Mouse (Mus musculus): ENCODE measurements around the gene Ripor2. TPM values are rescaled to one million over a fixed set of nuclear protein-coding genes. Genes with fewer than 3 reads are reported as not detected.

Ripor2 gene
- polyA plus RNA-seq, 1 experiment from 2014 or later = 2.7 TPM

DNA sequence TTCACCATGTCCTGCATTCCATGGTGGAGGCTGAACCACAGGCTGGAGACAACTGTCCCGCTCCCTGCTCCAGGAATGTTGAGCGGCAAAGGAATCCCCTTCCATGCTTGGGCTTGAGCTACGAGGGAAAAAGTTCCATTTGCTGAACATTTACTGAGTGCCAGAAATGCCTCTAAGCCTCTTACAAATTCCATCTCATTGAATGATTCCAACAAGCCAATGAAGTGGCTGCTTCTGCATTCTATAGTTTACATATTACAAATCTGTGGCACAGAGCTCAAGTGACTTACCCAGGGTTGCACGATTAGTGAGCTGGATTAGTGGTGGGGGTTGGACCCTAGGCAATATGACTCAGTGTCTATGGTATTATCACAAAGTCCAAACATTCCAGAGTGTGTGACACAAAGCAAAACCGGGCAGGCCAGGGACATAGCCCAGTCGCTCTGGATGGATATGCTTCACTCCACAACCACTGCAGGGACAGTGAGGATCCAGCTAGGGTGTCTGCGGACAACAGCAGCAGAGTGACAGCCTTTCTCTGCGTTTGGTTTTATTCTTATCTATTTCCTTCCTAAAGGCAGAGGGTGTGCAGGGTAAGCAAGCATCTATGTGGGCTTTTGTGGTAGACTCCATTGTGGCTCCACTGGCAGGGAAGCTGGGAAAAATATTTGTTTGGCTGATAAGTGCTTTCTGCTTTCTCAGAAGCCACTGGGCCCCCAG, 16.6 kb upstream of the Ripor2 start:
- peaks cover 20% of the 10 kb centered on the region; the same call in 1 of the 2 replicates for H3K4me1 ChIP-seq
- no peak overlapping the region for H3K9ac ChIP-seq
- peak overlapping the region; percentile 87 for H3K27ac ChIP-seq
- no peaks in the 10 kb centered on the region for H3K27me3 ChIP-seq (replicated peaks)
- no peak overlapping the region for H3K4me3 ChIP-seq (replicated peaks)
- peak; percentile 77 for ATAC-seq (ENCODE audit: insufficient read depth, low FRiP score, low read depth)
- no peaks in the 10 kb centered on the region for H3K9me3 ChIP-seq
- H3K4me2 ChIP-seq = no peak overlapping the region
- 20% methylated on average over 8 of the region's 8 CpGs for WGBS
- no peaks in the 10 kb centered on the region for H3K36me3 ChIP-seq

DNA sequence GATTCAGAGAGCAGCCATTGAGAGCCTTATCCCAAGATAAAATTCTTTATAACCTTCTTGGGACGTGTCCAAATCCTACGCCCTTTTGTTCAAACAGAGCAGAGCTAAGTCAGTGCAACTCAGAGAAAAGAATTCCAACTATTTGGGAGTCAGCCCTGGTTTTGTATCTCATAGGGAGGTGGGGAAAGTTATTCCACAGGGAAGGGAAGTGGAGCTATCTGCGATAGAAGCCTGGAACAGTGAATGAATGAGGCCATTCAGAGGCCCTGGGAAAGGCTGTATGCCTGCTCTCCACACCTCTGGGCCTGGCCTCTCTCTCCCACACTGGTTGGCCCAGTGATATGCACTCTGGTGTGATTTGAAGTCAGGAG, 16.1 kb upstream of the Ripor2 start:
- 8% methylated on average over 3 of the region's 3 CpGs for WGBS
- no peak overlapping the region for H3K4me2 ChIP-seq

DNA sequence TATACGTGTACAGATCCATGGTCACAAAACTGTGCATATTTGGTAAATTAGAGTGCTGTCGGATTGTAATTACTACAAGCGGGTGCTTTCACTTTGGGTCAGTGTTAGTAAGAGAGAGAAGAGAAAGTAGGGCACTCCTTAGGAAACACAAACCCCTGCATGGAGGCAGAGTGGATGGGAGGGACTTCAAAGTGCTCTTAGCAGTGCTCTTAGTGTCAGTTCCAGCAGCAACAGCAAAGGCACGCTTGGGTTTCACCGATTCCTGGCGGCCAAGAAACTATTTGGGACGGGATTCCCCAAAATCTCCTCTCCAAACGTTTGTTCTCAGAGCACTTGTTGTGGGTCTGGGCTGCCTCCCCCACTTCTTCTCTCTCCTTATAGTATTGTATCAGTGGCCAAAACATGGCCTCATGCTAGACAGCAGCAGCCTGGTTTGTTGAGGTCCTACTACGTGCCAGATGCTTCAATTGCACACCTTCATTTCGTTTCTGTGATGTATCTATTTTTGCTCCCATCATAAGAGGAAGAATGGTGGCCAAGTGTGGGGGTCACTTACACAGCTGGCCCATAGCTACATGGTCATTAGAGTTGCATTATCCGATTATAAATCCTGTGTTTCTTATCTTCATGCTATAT, 14.7 kb upstream of the Ripor2 start:
- no peaks in the 10 kb centered on the region for H3K36me3 ChIP-seq
- no peak overlapping the region for H3K27ac ChIP-seq
- no peak overlapping the region for H3K4me3 ChIP-seq (replicated peaks)
- H3K9ac ChIP-seq = no peak overlapping the region
- 74% methylated on average over 11 of the region's 11 CpGs for WGBS
- no peaks in the 10 kb centered on the region for H3K9me3 ChIP-seq
- H3K4me2 ChIP-seq = no peak overlapping the region
- no peaks in the 10 kb centered on the region for H3K27me3 ChIP-seq (replicated peaks)
- ATAC-seq (ENCODE audit: insufficient read depth, low FRiP score, low read depth) = no peak
- peaks cover 20% of the 10 kb centered on the region; the same call in 1 of the 2 replicates for H3K4me1 ChIP-seq

More for the DNA sequence above, 16.1 kb upstream of the Ripor2 start:
- H3K9ac ChIP-seq = no peak overlapping the region
- peak overlapping the region; percentile 87 for H3K27ac ChIP-seq
- no peaks in the 10 kb centered on the region for H3K27me3 ChIP-seq (replicated peaks)
- H3K4me3 ChIP-seq (replicated peaks) = no peak overlapping the region
- H3K9me3 ChIP-seq = no peaks in the 10 kb centered on the region
- H3K36me3 ChIP-seq = no peaks in the 10 kb centered on the region
- H3K4me1 ChIP-seq = peaks cover 20% of the 10 kb centered on the region; the same call in 1 of the 2 replicates
- peak; percentile 88 for ATAC-seq (ENCODE audit: insufficient read depth, low FRiP score, low read depth)

DNA sequence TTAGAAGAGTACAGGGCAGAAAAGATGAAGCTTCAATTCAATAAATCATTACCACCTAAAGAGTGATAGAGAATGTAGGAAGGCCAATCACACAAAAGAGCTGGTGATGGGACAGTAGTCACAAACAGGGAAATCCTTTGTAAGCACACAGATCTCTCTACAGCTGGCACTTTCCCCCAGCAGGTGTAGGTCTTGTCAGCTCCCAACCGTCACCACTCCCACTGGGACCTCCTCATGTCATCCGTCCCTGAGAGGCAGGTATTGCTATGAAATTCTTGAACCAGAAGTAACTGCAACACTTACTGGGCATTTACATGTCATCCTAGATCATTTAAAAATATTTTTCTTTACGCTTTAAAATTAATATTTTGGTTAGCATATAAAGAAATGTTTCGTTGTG, 12.9 kb upstream of the Ripor2 start:
- no peaks in the 10 kb centered on the region for H3K27me3 ChIP-seq (replicated peaks)
- no peak overlapping the region for H3K27ac ChIP-seq
- no peak overlapping the region for H3K4me2 ChIP-seq
- H3K4me3 ChIP-seq (replicated peaks) = no peak overlapping the region
- no peaks in the 10 kb centered on the region for H3K36me3 ChIP-seq
- 79% methylated on average over 4 of the region's 4 CpGs for WGBS
- H3K9me3 ChIP-seq = no peaks in the 10 kb centered on the region
- no peak for ATAC-seq (ENCODE audit: insufficient read depth, low FRiP score, low read depth)
- H3K9ac ChIP-seq = no peak overlapping the region
- peaks cover 19% of the 10 kb centered on the region; the same call in 1 of the 2 replicates for H3K4me1 ChIP-seq

DNA sequence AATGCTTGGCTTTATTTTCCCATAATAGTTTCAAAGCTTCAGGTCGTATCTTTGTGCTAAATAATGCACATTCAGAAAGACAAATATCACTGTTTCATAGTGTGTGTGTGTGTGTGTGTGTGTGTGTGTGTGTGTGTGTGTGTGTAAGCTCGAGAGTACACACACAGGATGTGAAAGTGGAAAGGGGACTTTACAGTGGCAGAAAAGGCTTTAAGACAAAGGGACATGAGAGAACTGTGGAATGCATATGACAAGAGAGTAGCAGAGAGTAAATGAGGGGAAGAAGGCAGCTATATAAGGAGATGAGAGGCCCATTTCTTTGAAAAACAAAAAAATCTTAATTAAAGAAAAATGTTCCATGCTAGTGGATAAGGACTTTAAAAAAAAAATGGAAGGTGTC, 11.3 kb upstream of the Ripor2 start:
- 44% methylated on average over 2 of the region's 2 CpGs for WGBS
- Histone ChIP-seq H3K9me3 (no peaks in the 10 kb centered on the region), H3K4me2 (no peak overlapping the region), H3K27ac (no peak overlapping the region), H3K4me3 (replicated peaks) (no peak overlapping the region), H3K9ac (no peak overlapping the region), H3K36me3 (no peaks in the 10 kb centered on the region), H3K4me1 (peaks cover 13% of the 10 kb centered on the region; the same call in 1 of the 2 replicates), H3K27me3 (replicated peaks) (no peaks in the 10 kb centered on the region)
- no peak for ATAC-seq (ENCODE audit: insufficient read depth, low FRiP score, low read depth)

DNA sequence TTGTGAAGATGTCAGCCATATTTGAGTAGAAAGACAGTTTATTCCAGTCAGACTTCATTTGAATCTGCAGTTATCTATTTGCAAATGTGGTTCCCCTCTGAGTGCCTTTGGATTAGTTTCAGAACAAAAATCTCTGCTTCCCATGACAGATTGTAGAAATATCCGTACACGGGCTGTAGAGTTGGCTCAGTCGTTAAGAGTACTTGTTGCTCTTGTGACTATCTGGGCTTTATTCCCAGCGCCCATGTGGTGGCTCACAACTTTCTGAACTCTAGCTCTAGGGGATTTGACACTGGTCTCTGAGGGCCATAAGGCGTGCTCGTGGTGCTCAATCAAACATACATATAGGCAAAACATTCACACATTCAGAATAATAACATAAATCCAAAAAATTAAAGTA, 10.1 kb upstream of the Ripor2 start:
- Histone ChIP-seq H3K4me2 (no peak overlapping the region), H3K27me3 (replicated peaks) (no peaks in the 10 kb centered on the region), H3K9ac (no peak overlapping the region), H3K36me3 (no peaks in the 10 kb centered on the region), H3K9me3 (no peaks in the 10 kb centered on the region), H3K27ac (no peak overlapping the region), H3K4me1 (peaks cover 8% of the 10 kb centered on the region; the same call in 1 of the 2 replicates), H3K4me3 (replicated peaks) (no peak overlapping the region)
- 62% methylated on average over 6 of the region's 6 CpGs for WGBS
- no peak for ATAC-seq (ENCODE audit: insufficient read depth, low FRiP score, low read depth)

DNA sequence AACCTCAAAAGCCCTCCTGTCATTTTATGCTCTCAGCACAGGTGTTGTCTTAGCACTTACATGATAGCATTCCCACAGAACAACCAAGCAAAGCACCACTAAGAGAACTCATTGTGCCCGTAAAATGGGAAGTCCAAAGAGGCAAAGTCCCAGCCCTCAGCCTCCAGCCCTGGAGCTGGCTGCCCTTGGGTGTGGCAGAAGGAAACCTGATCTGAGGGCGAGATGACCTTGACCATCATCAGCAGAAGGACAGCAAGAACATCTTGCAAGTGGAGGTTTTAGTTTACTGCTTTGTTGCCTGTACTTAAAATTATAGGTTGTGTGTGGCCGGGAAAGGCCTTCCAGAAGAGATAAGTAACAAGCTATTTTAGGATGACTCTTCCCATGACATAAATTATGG, 6.9 kb upstream of the Ripor2 start:
- no peak overlapping the region for H3K4me3 ChIP-seq (replicated peaks)
- no peaks in the 10 kb centered on the region for H3K9me3 ChIP-seq
- H3K9ac ChIP-seq = no peak overlapping the region
- H3K27me3 ChIP-seq (replicated peaks) = no peaks in the 10 kb centered on the region
- no peak overlapping the region for H3K4me2 ChIP-seq
- 87% methylated on average over 3 of the region's 3 CpGs for WGBS
- ATAC-seq (ENCODE audit: insufficient read depth, low FRiP score, low read depth) = no peak
- H3K27ac ChIP-seq = no peak overlapping the region
- peaks cover 7% of the 10 kb centered on the region; the same call in 1 of the 2 replicates for H3K4me1 ChIP-seq
- H3K36me3 ChIP-seq = no peaks in the 10 kb centered on the region

DNA sequence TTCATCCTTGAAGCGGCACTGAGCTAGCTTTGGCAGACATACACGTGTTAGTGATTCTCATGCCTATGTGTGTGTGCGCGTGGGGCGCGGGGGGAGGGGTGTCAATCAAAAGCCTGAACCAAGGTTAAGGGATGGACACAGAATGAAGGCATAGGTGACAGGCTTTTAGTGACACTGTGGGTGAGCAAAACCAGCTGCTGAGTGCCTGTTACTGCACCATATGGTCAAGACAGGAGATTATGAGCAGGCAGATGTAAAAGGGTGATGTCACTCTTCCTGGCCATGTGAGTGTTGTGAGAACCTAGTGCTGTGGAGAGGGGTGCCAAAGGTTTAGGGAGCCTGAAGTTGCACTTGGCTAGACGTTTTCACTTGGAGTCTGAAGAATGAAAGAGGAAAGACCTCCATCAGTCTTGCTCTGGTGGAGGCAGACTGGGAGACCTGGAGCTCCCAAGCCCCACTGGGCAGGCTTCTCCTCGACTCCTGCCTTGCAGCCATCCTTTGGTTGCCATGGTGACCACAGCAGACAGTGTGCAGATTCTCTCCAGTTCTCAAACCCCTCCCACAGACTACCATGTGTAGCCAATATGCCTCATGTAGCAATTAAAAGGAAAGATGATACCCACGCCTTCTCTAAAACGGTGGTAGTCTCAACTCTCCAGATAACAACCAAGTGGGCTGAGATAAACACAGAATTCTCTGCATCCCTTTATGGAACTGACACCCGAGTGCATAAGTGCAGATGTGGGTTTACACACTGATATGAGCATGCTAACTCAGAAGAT, 5.5 kb upstream of the Ripor2 start:
- no peaks in the 10 kb centered on the region for H3K9me3 ChIP-seq
- WGBS = 39% methylated on average over 11 of the region's 11 CpGs
- no peak overlapping the region for H3K27ac ChIP-seq
- no peak overlapping the region for H3K9ac ChIP-seq
- H3K27me3 ChIP-seq (replicated peaks) = no peaks in the 10 kb centered on the region
- peaks cover 7% of the 10 kb centered on the region; the same call in 1 of the 2 replicates for H3K4me1 ChIP-seq
- no peak overlapping the region for H3K4me3 ChIP-seq (replicated peaks)
- H3K4me2 ChIP-seq = no peak overlapping the region
- ATAC-seq (ENCODE audit: insufficient read depth, low FRiP score, low read depth) = peak; percentile 67; the same call in 1 of the 2 replicates
- H3K36me3 ChIP-seq = no peaks in the 10 kb centered on the region

DNA sequence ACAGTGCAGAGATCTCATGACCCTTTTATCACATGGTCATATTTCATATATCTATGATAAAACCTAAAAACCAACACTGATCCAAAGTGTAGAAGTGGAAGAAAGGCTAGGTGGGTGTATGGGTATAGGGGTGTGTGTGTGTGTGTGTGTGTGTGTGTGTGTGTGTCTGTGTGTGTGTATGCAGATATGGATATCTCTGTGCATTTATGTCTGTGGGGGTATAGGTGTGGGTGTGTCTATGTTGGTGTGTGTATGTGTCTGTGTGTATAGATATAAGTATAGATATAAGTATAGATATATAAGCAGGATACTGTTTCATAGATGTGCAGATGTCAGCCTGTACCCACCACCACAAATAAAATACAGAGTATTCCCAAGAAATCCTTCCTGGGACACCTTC, 3.7 kb upstream of the Ripor2 start:
- no peaks in the 10 kb centered on the region for H3K27me3 ChIP-seq (replicated peaks)
- no peak overlapping the region for H3K27ac ChIP-seq
- ATAC-seq (ENCODE audit: insufficient read depth, low FRiP score, low read depth) = no peak
- no peaks in the 10 kb centered on the region for H3K36me3 ChIP-seq
- peaks cover 7% of the 10 kb centered on the region; the same call in 1 of the 2 replicates for H3K4me1 ChIP-seq
- no peaks in the 10 kb centered on the region for H3K9me3 ChIP-seq
- no peak overlapping the region for H3K4me2 ChIP-seq
- no peak overlapping the region for H3K4me3 ChIP-seq (replicated peaks)
- no peak overlapping the region for H3K9ac ChIP-seq

DNA sequence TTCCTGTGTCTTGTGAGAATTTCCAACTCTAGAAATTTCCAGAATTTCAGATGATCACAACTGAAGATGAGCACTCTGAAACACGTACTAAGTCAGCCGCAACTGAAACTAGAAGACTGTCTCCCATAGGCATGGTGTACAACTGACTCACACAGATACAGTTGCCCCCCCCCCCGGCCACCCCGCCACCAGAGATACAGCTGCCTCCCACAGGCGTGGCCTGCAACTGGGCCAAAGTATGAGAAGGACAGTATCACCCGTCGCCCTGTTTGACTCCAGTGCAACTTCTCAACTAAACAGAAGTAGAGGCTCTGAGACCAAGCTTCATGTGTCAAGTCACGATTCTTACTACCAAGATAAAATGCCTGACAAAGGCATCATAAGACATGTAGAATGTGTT, 1.2 kb upstream of the Ripor2 start:
- Histone ChIP-seq H3K9ac (no peak overlapping the region), H3K4me1 (peaks cover 7% of the 10 kb centered on the region; the same call in 1 of the 2 replicates), H3K27me3 (replicated peaks) (no peaks in the 10 kb centered on the region), H3K27ac (no peak overlapping the region), H3K4me2 (no peak overlapping the region), H3K4me3 (replicated peaks) (no peak overlapping the region), H3K36me3 (no peaks in the 10 kb centered on the region), H3K9me3 (no peaks in the 10 kb centered on the region)
- 80% methylated on average over 8 of the region's 8 CpGs for WGBS
- no peak for ATAC-seq (ENCODE audit: insufficient read depth, low FRiP score, low read depth)

DNA sequence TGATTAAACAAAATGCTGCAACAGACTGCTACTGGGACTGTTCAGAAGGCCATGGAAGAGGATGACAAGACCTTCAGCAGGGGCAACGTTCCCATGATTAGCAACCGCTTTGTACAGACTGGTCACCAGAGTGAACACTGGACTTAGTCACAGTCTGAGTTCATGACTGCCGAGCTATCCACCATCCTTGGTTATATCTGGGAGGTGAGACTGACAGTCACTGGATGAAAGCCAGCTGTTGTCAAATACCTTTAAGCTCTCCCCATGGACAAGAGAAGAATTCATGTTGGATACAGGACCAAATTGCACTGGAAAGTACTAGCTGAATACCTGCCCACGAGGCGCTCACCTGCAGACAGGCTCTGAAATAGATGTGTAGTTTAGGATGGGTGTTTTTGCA, 2.4 kb downstream of the Ripor2 start:
- H3K27me3 ChIP-seq (replicated peaks) = no peaks in the 10 kb centered on the region
- ATAC-seq (ENCODE audit: insufficient read depth, low FRiP score, low read depth) = no peak
- 74% methylated on average over 5 of the region's 5 CpGs for WGBS
- H3K9ac ChIP-seq = no peak overlapping the region
- H3K27ac ChIP-seq = no peak overlapping the region
- H3K36me3 ChIP-seq = no peaks in the 10 kb centered on the region
- no peaks in the 10 kb centered on the region for H3K9me3 ChIP-seq
- H3K4me1 ChIP-seq = no peaks in the 10 kb centered on the region
- no peak overlapping the region for H3K4me3 ChIP-seq (replicated peaks)
- no peak overlapping the region for H3K4me2 ChIP-seq

DNA sequence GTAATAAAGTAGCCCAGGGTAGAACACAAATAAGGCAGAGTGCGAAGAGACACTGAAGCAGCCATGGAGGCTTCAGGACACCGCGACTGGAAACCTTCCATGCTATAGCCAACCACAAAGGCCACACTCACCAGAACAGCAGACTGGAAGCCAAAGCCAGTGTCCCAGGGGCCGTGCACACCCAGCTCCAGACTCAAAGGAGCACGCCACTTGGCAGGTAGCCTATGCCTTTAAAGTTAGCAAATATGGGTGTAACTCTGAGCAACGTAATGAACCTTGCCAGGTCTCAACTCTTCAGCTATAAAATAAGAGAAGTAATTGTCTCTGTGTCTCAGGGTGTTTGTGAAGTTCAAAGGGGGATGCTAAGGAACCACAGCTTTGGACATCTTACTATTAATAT, 2.9 kb downstream of the Ripor2 start:
- H3K4me3 ChIP-seq (replicated peaks) = no peak overlapping the region
- H3K36me3 ChIP-seq = no peaks in the 10 kb centered on the region
- 79% methylated on average over 6 of the region's 6 CpGs for WGBS
- no peak overlapping the region for H3K9ac ChIP-seq
- no peaks in the 10 kb centered on the region for H3K9me3 ChIP-seq
- ATAC-seq (ENCODE audit: insufficient read depth, low FRiP score, low read depth) = no peak
- no peak overlapping the region for H3K27ac ChIP-seq
- H3K27me3 ChIP-seq (replicated peaks) = no peaks in the 10 kb centered on the region
- H3K4me1 ChIP-seq = no peaks in the 10 kb centered on the region
- H3K4me2 ChIP-seq = no peak overlapping the region

Data from stomach, embryonic 15.5 days (tissue).